Mouse (Mus musculus) cerebellum, adult 11-12 months (tissue): ENCODE measurements around the gene Klrb1c.
A peak's percentile ranks its signal among the peaks of the same experiment; 100 is the strongest.
"Not testable (repeated sequence)": the region's sequence is repeated elsewhere in the genome, so short reads cannot be mapped to it uniquely, and the experiment has no call there.

Experiments
- DNase-seq: peaks from one replicate; pipeline ENCODE4 v3.0.0; 2022

Gene Klrb1c

GRCm38 (mm10) chr6:128797185-128797905 is 8.3 kb upstream of the Klrb1c start:
- peak; percentile 20 for DNase-seq

DNA sequence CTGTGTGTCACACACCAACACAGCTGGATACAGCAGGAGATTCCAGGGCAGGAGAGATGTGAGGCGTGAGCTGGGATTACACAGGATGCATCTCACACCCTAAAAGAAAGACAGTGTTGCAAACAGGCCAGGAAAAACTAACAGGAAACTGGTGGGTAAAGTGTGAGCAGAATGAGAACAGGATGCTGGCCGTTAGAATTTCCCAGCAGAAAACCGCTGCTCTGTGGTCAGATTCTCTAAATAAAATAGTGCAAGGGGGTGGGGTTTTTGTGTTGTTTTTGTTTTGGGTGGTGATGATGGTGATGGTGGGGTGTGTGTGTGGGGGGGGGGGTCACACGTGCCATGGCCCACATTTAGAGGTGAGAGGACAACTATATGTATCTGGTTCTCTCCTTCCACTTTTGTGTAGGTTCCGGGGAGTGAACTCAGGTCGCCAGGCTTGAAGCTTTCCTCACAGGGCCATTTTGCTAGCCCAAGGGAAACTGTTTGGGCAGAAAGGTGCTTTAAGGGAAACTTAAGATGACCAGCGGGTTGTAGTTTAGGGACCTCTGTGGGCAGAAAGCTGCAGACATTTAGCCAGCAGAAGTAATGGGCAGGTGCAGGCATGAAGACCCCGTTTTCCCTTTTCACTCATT is 7.4 kb upstream of the Klrb1c start:
- DNase-seq = no peak

DNA sequence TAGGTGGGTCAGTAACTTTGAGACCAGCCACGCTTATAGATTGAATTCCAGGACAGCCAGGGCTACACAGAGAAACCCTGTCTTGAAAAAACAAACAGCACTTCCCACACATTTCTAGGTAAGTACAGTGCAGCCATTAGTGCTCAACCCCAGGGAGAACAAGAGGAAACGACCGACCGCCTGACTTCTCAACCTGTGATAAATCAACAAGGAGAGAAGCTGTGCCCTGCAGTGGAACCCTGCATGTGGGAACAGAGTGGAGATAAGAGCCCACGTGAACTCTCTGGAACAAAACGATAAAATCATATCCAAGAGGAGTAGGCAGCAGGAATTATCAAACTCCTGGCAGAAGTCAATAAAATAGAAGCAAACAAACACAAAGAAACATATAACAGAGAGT is 4.7 kb upstream of the Klrb1c start:
- no peak for DNase-seq

DNA sequence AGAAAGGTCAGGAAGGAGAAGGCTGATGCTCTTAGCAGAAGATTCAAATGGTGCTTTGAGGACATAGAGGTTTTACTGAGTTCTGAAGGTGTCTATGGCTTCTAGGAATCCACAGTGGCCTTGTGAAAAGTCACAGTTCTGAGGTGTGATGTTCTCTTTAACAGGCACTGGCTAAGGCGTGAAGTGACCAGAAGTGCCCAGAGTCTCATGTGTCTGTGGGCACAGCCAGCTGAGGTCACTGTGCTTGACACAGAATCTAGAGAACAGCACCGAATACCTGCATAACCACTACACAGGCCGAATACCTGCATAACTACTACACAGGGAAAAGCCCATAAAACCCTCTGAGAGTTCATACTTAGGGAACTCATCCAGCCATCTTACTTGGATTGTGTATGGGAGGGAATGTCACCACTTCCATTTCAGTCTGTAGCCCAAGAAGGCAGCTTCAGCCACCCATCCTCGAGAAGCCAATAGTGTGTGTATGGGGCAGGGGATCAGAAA is 1.5 kb upstream of the Klrb1c start:
- not testable (repeated sequence) for DNase-seq

DNA sequence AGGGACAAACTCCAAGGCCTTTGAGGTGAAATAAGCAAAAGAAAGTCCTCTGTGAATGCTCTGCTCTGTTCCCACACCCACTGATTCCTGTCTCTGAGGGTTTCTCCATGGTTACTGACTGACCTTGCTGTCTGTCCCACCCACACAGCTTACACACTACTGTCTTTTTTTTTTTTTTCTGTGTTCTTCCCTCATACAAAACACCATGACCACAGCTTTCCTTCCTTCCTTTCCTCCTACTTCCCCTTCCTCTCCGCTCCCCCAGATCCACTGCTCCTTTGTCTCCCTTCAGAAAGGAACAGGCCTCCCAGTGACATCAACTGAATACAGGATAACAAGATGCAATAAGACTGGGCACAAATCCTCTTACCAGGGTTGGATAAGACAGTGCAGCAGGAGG is 498 bp downstream of the Klrb1c start:
- DNase-seq = no peak

- not testable (repeated sequence) for DNase-seq
Observed at GRCm38 (mm10) chr6:128786396-128786795, 2.6 kb downstream of the Klrb1c start.

GRCm38 (mm10) chr6:128769481-128770253 is 19.3 kb downstream of the Klrb1c start:
- DNase-seq = no peak

- no peak for DNase-seq
Observed at GRCm38 (mm10) chr6:128768047-128768446, 21.0 kb downstream of the Klrb1c start.

GRCm38 (mm10) chr6:128766486-128767254 is 22.3 kb downstream of the Klrb1c start:
- peak; percentile 30 for DNase-seq

DNA sequence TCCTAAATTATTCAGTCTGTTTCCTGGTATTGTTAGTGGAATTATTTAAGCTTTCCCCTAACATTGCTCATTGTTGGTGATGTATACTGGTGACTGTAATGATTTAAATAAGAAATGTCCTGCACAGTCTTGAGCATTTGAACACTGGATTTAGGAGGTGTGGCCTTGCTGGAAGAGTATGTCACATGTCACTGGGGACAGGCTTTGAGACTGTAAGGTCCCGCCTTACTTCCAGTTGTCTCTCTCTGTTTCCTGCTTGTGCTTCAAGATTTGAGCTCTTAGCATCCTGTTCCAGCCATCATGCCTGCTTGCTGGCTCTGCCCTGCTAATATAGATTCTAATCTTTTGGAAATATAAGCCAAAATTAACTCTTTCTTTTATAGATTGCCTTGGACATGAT is 23.8 kb downstream of the Klrb1c start:
- peak; percentile 21 for DNase-seq

GRCm38 (mm10) chr6:128764598-128764997 is 24.4 kb downstream of the Klrb1c start:
- DNase-seq = no peak

- DNase-seq = peak; percentile 99
Observed at GRCm38 (mm10) chr6:128763736-128764523, 25.1 kb downstream of the Klrb1c start.

DNA sequence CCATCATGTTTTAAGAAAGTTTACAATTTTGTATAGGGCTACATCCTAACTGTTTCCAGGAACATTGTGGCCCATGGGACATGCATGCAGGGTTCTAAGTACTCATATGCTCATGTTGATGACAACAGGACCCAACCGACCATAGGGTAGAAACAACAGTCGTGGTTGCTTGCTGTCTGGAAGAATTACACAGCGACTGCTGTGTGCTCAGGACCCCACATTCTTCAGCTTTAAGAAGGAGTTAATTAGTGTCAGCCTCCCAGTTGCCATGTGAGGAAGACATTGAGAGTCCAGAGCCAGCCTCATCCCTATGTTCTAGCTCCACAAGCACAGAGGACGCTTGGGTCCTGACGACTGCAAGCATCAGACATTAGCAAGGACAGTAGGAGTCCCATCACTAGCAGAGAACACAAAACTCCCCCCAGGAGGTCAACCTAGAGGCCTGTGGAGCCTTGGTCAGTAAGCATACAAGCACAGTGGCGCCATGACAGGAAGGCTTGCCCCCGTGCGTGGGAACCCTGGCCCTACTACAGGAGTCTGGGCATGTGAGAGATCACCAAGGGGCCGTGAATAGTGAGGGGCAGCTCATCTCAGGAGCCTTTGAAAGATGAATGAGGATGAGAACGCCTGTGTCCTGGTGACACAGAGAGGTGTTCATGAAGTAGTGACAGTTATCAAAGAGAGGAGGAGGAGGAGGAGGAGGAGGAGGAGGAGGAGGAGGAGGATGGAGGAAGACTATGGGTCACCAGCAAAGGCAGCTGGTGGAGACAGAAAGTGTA is 25.9 kb downstream of the Klrb1c start:
- peak; percentile 58 for DNase-seq

DNA sequence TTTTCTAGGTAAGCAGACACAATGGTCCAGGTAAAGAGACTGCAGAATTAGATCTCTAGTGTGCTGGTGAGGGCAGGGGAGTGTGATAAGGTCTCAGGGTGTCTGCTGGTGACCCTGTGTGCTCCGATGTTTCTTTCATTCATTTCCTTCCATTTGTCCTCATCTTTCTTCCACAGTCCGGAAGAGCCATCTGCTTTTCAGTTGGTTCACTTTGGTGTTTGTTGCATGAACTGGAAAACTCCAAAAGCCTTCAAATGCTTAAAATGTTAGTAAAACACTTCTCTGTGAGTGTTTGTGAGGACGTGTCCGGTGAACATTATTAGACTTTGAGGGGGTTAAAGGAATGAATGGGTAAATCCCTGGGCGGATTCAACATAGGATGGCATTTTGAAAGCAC is 27.9 kb downstream of the Klrb1c start:
- DNase-seq = no peak

GRCm38 (mm10) chr6:128760416-128761143 is 28.4 kb downstream of the Klrb1c start:
- peak; percentile 95 for DNase-seq

GRCm38 (mm10) chr6:128760016-128760415 is 29.0 kb downstream of the Klrb1c start:
- DNase-seq = peak; percentile 91

DNA sequence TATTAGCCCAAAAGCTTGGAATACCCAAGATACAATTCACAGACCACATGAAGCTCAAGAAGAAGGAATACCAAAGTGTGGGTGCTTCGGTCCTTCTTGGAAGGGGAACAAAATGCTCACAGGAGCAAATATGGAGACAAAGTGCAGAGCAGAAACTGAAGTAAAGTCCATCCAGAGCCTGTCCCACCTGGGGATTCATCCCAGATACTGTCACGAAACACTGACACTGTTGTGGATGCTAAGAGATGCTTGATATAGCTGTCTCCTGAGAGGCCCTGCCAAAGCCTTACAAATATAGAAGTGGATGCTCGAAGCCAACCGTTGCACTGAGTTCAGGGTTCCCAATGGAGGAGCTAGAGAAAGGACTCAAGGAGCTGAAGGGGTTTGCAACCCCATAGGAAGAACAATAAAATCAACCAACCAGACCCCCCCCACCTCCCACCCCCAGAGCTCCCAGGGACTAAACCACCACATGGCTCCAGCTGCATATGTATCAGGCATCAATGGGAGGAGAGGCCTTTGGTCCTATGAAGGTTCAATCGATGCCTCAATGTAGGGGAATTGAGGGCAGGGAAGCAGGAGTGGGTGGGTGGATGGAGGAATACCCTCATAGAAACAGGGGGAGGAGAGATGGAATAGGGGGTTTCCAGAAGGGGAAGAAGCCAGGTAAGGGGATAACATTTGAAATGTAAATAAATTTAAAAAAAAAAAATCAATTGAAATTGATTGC is 29.6 kb downstream of the Klrb1c start:
- DNase-seq = peak; percentile 47

DNA sequence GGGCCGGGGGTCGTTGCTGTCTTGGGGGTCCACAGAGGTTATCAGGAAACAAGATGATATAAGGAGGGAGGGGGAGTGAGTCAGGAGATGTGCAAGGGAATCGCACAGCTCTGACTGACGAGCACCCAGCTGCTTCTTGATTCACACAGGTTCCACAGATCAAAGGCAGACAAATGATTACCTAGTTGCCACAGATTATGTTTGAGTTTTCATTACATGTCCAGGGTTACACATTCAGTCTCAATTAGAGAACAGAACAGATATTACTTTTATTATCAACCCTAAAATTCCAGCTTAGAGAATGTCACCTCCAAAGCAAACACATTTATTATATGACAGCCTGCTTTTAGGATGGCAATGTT is 33.6 kb downstream of the Klrb1c start:
- DNase-seq = not testable (repeated sequence)

- peak; percentile 19 for DNase-seq
Observed at GRCm38 (mm10) chr6:128754748-128755401, 34.1 kb downstream of the Klrb1c start.
